Mouse (Mus musculus): ENCODE data around the gene Mmab.

GRCm38 (mm10) chr5:114421561-114422298, 22.1 kb downstream of the Mmab start:
- no peak for TF ChIP-seq CTCF (conservative IDR thresholded peaks at IDR 0.05; ENCODE audit: low read length)
- TF ChIP-seq NANOG (IDR thresholded peaks at IDR 0.05; ENCODE audit: borderline replicate concordance, low read length), result no peak
- TF ChIP-seq POU5F1 (IDR thresholded peaks at IDR 0.05; ENCODE audit: borderline replicate concordance, low read length), result no peak

Data from E14TG2a.4 (cell line).